Mouse (Mus musculus) WW6 (cell line): ENCODE measurements around the gene Hkdc1.
"Not testable (repeated sequence)": the region's sequence is repeated elsewhere in the genome, so short reads cannot be mapped to it uniquely, and the experiment has no call there.

ENCODE experiments used
- DNase-seq: peaks from one replicate; pipeline ENCODE4 v3.0.0-alpha.2; 2013; ENCODE audit warnings: low read depth, low spot score

The Hkdc1 gene

GRCm38 (mm10) chr10:62422255-62422654 lies at the start of gene Hkdc1:
TSS of gene Hkdc1 (minus strand) at chr10:62422491.
- DNase-seq, result no peak

- no peak for DNase-seq
These were observed 48.8 kb upstream of the Hkdc1 start for GRCm38 (mm10) chr10:62471105-62471504.

GRCm38 (mm10) chr10:62469736-62470135 lies 47.4 kb upstream of the Hkdc1 start:
- no peak for DNase-seq

- DNase-seq, result no peak
These were observed 39.0 kb upstream of the Hkdc1 start for GRCm38 (mm10) chr10:62461321-62461720.

GRCm38 (mm10) chr10:62452001-62452400 lies 29.7 kb upstream of the Hkdc1 start:
- DNase-seq, result not testable (repeated sequence)

- DNase-seq, result no peak
These were observed 28.0 kb upstream of the Hkdc1 start for GRCm38 (mm10) chr10:62450280-62450640.

GRCm38 (mm10) chr10:62449364-62450279 lies 27.3 kb upstream of the Hkdc1 start, which contains the start of the genes 4930507D05Rik and Supv3l1:
TSS of gene 4930507D05Rik (plus strand) at chr10:62449489.
TSS of gene Supv3l1 (minus strand) at chr10:62449738.
- peak; percentile 75 for DNase-seq

- no peak for DNase-seq
These were observed 8.1 kb upstream of the Hkdc1 start for GRCm38 (mm10) chr10:62430427-62430826.

GRCm38 (mm10) chr10:62425081-62425871 lies 3.0 kb upstream of the Hkdc1 start:
- no peak for DNase-seq

GRCm38 (mm10) chr10:62421127-62421526 lies 1.2 kb downstream of the Hkdc1 start:
- DNase-seq, result no peak

- no peak for DNase-seq
These were observed 1.9 kb downstream of the Hkdc1 start for GRCm38 (mm10) chr10:62420399-62420798.

- DNase-seq, result no peak
These were observed 2.9 kb downstream of the Hkdc1 start for GRCm38 (mm10) chr10:62419422-62419821.

- no peak for DNase-seq
These were observed 3.4 kb downstream of the Hkdc1 start for GRCm38 (mm10) chr10:62418831-62419356.

GRCm38 (mm10) chr10:62413606-62413982 lies 8.7 kb downstream of the Hkdc1 start:
- DNase-seq, result no peak

- DNase-seq, result no peak
These were observed 9.2 kb downstream of the Hkdc1 start for GRCm38 (mm10) chr10:62412906-62413605.

GRCm38 (mm10) chr10:62411431-62412410 lies 10.6 kb downstream of the Hkdc1 start:
- DNase-seq, result no peak

GRCm38 (mm10) chr10:62410943-62411342 lies 11.3 kb downstream of the Hkdc1 start:
- DNase-seq, result no peak

- DNase-seq, result no peak
These were observed 17.4 kb downstream of the Hkdc1 start for GRCm38 (mm10) chr10:62404901-62405300.

- no peak for DNase-seq
These were observed 20.6 kb downstream of the Hkdc1 start for GRCm38 (mm10) chr10:62401641-62402111.

- DNase-seq, result no peak
These were observed 39.3 kb downstream of the Hkdc1 start for GRCm38 (mm10) chr10:62383011-62383410.
